Mouse (Mus musculus): Measurements from ENCODE around the gene Ptprn2. TPM values are rescaled to one million over a fixed set of nuclear protein-coding genes. Genes with fewer than 3 reads are reported as not detected.

Ptprn2 gene
- polyA plus RNA-seq, 1 experiment = 0.40 TPM

DNA sequence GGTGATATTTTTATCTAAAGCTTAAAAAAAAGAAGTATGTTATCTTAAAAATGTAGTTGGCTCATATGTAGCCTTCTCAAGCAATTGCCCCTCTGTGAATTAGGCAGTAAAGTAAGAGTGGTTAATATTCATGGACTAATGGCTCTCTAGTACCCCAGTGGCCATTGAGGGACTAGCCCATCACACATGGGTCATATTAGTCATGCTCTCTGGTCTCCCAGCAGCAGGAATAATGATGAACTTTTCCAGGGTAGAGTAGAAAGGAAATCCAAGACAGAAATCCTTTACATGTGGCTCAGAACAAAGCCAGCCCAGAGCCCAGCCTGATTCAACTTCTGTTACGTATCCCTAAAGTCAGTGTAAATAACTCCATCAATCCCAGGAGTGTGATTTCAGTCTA lies 779.7 kb downstream of the Ptprn2 start:
- Histone ChIP-seq H3K27ac (ENCODE audit: control insufficient read depth, insufficient read depth, low read depth, low read length) (no peak overlapping the region), H3K36me3 (ENCODE audit: control insufficient read depth, insufficient read depth, low read length) (no peaks in the 10 kb centered on the region), H3K4me3 (ENCODE audit: control insufficient read depth, low read depth, low read length) (no peak overlapping the region), H3K4me1 (ENCODE audit: control insufficient read depth, insufficient read depth, low read length) (no peaks in the 10 kb centered on the region), H3K27me3 (ENCODE audit: control insufficient read depth, insufficient read depth, low read length) (no peaks in the 10 kb centered on the region)
- TF ChIP-seq CTCF (IDR thresholded peaks at IDR 0.05; ENCODE audit: control insufficient read depth, insufficient read depth, insufficient replicate concordance, low read depth, low read length) = no peak
- no peak for TF ChIP-seq POLR2A (IDR thresholded peaks at IDR 0.05; ENCODE audit: control insufficient read depth, low read depth, low read length)

DNA sequence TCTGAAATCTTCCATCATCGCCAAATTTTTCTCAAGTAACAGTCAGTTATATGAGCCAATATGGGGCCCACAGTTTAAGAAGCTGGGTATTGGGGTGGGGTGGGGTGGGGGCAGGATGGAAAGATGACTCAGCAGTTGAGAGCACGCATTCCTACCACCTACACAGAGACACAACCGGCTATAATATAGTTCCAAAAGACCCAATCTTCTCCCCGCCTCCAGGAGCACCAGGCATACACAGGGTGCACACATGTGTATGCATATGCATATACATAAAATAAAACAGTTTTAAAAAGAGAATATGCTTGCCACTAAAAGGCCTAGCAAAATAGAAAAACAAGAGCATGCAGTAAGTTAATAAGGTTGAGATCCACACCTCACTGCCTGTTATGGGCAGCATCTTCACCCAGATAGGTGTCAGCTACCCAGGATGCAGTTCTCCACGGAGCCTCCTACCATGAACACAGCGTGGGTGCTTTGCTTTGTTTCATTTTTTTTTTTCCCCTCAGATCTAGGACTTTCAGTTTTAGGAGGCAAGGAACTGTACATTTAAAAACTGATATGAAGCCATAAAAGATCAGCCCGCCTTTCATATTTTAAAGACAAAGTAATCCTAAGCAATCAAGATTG lies 783.1 kb downstream of the Ptprn2 start:
- H3K36me3 ChIP-seq (ENCODE audit: control insufficient read depth, insufficient read depth, low read length) = no peaks in the 10 kb centered on the region
- no peak overlapping the region for H3K27ac ChIP-seq (ENCODE audit: control insufficient read depth, insufficient read depth, low read depth, low read length)
- H3K4me3 ChIP-seq (ENCODE audit: control insufficient read depth, low read depth, low read length) = no peak overlapping the region

DNA sequence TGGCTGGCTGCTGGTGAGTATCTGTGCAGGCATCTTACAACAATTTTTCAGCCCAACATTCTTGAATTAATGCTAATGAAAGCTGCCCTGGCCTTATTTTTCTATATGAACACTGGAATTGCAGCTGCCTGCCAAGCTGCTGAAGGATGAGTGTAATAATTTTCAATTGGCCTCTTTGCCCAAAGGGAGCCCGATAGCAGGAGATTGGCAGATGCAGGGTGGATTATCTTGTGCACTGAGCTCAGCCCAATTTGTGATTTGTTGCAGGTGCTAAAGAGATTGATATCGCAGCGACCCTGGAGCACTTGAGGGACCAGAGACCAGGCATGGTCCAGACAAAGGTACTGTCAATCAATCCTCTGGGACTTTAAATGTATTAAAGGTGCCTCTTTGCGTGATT lies 783.8 kb downstream of the Ptprn2 start:
- H3K36me3 ChIP-seq (ENCODE audit: control insufficient read depth, insufficient read depth, low read length) = no peaks in the 10 kb centered on the region

More for the DNA sequence above, 783.1 kb downstream of the Ptprn2 start:
- H3K27me3 ChIP-seq (ENCODE audit: control insufficient read depth, insufficient read depth, low read length) = no peaks in the 10 kb centered on the region
- TF ChIP-seq CTCF (IDR thresholded peaks at IDR 0.05; ENCODE audit: control insufficient read depth, insufficient read depth, insufficient replicate concordance, low read depth, low read length) (no peak), POLR2A (IDR thresholded peaks at IDR 0.05; ENCODE audit: control insufficient read depth, low read depth, low read length) (no peak)
- H3K4me1 ChIP-seq (ENCODE audit: control insufficient read depth, insufficient read depth, low read length) = no peaks in the 10 kb centered on the region

DNA sequence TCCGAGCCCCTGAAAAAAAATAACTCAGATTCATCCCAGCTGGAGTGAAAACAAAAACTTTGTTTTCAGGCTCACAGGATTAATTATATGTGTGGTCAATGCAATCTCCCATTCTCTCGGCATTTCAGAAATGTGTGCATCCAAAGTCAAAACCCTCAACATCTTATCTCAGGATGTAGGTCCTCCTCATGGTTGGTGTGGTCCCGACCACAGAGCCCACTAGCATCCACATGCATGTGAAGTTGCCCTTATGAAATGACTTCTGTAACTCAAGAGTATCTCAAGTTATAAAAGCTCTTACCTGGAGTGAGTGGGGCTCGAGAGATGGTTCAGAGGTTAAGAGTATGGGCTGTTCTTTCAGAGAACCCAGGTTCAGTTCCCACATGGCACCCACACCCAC lies 784.7 kb downstream of the Ptprn2 start:
- no peaks in the 10 kb centered on the region for H3K27me3 ChIP-seq (ENCODE audit: control insufficient read depth, insufficient read depth, low read length)
- no peaks in the 10 kb centered on the region for H3K4me1 ChIP-seq (ENCODE audit: control insufficient read depth, insufficient read depth, low read length)
- TF ChIP-seq CTCF (IDR thresholded peaks at IDR 0.05; ENCODE audit: control insufficient read depth, insufficient read depth, insufficient replicate concordance, low read depth, low read length) (no peak), POLR2A (IDR thresholded peaks at IDR 0.05; ENCODE audit: control insufficient read depth, low read depth, low read length) (no peak)
- H3K4me3 ChIP-seq (ENCODE audit: control insufficient read depth, low read depth, low read length) = no peak overlapping the region
- no peaks in the 10 kb centered on the region for H3K36me3 ChIP-seq (ENCODE audit: control insufficient read depth, insufficient read depth, low read length)
- no peak overlapping the region for H3K27ac ChIP-seq (ENCODE audit: control insufficient read depth, insufficient read depth, low read depth, low read length)

More for the DNA sequence above, 783.8 kb downstream of the Ptprn2 start:
- no peaks in the 10 kb centered on the region for H3K27me3 ChIP-seq (ENCODE audit: control insufficient read depth, insufficient read depth, low read length)
- no peaks in the 10 kb centered on the region for H3K4me1 ChIP-seq (ENCODE audit: control insufficient read depth, insufficient read depth, low read length)
- TF ChIP-seq CTCF (IDR thresholded peaks at IDR 0.05; ENCODE audit: control insufficient read depth, insufficient read depth, insufficient replicate concordance, low read depth, low read length) (no peak), POLR2A (IDR thresholded peaks at IDR 0.05; ENCODE audit: control insufficient read depth, low read depth, low read length) (no peak)
- H3K27ac ChIP-seq (ENCODE audit: control insufficient read depth, insufficient read depth, low read depth, low read length) = no peak overlapping the region
- H3K4me3 ChIP-seq (ENCODE audit: control insufficient read depth, low read depth, low read length) = no peak overlapping the region

DNA sequence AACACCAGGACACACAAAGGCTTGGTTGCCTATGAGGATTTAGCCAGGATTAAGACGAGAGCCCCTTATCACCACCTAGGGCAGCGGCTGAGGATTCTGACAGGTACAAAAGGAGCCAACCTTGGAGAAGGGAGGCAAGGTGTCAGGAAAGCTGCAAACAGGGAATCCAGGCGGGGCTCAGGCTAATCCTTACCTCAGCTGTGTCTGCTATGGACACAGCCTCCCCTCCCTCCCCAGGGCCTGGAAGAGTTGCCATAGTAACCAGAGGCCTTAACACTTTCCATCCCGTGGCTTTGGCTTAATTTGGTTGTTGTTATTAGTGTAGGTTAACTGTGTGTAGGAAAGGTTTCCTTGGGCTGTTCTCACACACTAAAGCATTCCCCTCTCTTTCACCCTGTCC lies 787.6 kb downstream of the Ptprn2 start:
- H3K4me1 ChIP-seq (ENCODE audit: control insufficient read depth, insufficient read depth, low read length) = no peaks in the 10 kb centered on the region
- no peaks in the 10 kb centered on the region for H3K36me3 ChIP-seq (ENCODE audit: control insufficient read depth, insufficient read depth, low read length)
- H3K27ac ChIP-seq (ENCODE audit: control insufficient read depth, insufficient read depth, low read depth, low read length) = no peak overlapping the region
- TF ChIP-seq POLR2A (IDR thresholded peaks at IDR 0.05; ENCODE audit: control insufficient read depth, low read depth, low read length) (no peak), CTCF (IDR thresholded peaks at IDR 0.05; ENCODE audit: control insufficient read depth, insufficient read depth, insufficient replicate concordance, low read depth, low read length) (no peak)
- no peaks in the 10 kb centered on the region for H3K27me3 ChIP-seq (ENCODE audit: control insufficient read depth, insufficient read depth, low read length)
- H3K4me3 ChIP-seq (ENCODE audit: control insufficient read depth, low read depth, low read length) = no peak overlapping the region

DNA sequence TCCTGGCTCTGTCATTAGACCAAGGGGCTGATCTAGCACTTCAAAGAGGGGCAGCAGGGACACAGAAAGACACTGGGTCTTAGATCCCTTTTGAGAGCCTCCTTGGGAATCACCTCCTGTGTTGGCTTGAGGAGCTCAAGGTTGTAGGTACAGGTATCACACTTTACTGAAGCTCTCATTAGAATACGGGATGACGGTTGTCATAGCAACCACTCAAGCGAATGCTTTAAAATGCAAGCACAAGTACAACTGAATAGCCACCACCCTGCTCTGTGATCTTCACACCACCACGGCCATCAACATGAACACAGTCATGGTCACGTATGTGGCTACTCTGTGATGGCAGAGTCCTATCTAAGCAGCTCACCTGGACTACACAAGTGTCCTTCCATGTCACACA lies 789.1 kb downstream of the Ptprn2 start:
- H3K36me3 ChIP-seq (ENCODE audit: control insufficient read depth, insufficient read depth, low read length) = no peaks in the 10 kb centered on the region
- no peak for TF ChIP-seq POLR2A (IDR thresholded peaks at IDR 0.05; ENCODE audit: control insufficient read depth, low read depth, low read length)
- no peak for TF ChIP-seq CTCF (IDR thresholded peaks at IDR 0.05; ENCODE audit: control insufficient read depth, insufficient read depth, insufficient replicate concordance, low read depth, low read length)

DNA sequence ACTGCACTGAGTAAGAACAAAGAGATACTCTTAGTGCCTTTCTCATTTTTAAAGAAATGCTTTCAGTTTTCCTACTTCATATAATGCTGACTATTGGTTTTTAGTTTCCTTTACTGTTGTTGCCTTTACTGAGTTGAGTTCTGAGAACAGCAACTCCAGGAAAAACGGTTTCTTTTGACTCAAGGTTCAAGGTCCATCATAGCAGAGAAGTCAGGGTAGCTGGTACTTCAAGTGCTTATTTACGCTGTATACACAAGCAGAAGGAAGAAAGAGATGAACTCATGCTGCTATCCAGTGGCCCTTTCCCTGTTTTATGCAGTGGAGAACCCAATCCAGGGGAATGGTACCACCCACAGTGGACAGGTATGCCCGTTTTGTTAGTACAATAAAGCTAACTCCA lies 795.3 kb downstream of the Ptprn2 start:
- TF ChIP-seq POLR2A (IDR thresholded peaks at IDR 0.05; ENCODE audit: control insufficient read depth, low read depth, low read length) (no peak), CTCF (IDR thresholded peaks at IDR 0.05; ENCODE audit: control insufficient read depth, insufficient read depth, insufficient replicate concordance, low read depth, low read length) (no peak)
- H3K27me3 ChIP-seq (ENCODE audit: control insufficient read depth, insufficient read depth, low read length) = no peaks in the 10 kb centered on the region
- no peak overlapping the region for H3K4me3 ChIP-seq (ENCODE audit: control insufficient read depth, low read depth, low read length)
- H3K4me1 ChIP-seq (ENCODE audit: control insufficient read depth, insufficient read depth, low read length) = no peaks in the 10 kb centered on the region
- H3K27ac ChIP-seq (ENCODE audit: control insufficient read depth, insufficient read depth, low read depth, low read length) = no peak overlapping the region
- H3K36me3 ChIP-seq (ENCODE audit: control insufficient read depth, insufficient read depth, low read length) = no peaks in the 10 kb centered on the region

More for the DNA sequence above, 789.1 kb downstream of the Ptprn2 start:
- H3K4me3 ChIP-seq (ENCODE audit: control insufficient read depth, low read depth, low read length) = no peak overlapping the region
- no peak overlapping the region for H3K27ac ChIP-seq (ENCODE audit: control insufficient read depth, insufficient read depth, low read depth, low read length)
- no peaks in the 10 kb centered on the region for H3K27me3 ChIP-seq (ENCODE audit: control insufficient read depth, insufficient read depth, low read length)
- H3K4me1 ChIP-seq (ENCODE audit: control insufficient read depth, insufficient read depth, low read length) = no peaks in the 10 kb centered on the region
